Mouse (Mus musculus) cerebellum, adult 9-11 months (tissue): Measurements from ENCODE around the gene Piwil1.

Experiments
- DNase-seq: peaks from one replicate; pipeline ENCODE4 v3.0.0; 2022

Gene Piwil1

GRCm38 (mm10) chr5:128702224-128702623 is at the start of gene Piwil1:
Gene Piwil1 (plus strand): TSS chr5:128702524.
- DNase-seq, result no peak

GRCm38 (mm10) chr5:128656496-128657135 is 45.7 kb upstream of the Piwil1 start:
- no peak for DNase-seq

GRCm38 (mm10) chr5:128660101-128660500 is 42.2 kb upstream of the Piwil1 start:
- no peak for DNase-seq

DNA sequence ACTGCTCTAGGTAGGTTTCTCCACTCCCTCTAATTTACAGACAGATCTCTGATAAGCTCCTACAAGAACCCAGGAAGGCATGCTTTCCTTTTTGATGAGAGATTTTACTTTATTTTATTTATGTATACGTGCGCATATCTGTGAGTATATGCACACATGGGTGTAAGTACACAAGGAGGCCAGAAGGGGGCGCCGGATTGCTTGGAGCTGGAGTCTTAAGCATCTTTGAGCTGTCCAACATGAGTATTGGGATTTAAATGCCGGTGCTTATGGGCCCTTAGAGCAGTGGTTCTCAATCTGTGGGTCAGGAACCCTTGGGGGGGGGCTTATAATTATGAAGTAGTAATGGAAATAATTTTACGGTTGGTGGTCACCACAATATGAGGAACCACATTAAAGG is 39.4 kb upstream of the Piwil1 start:
- DNase-seq, result no peak

DNA sequence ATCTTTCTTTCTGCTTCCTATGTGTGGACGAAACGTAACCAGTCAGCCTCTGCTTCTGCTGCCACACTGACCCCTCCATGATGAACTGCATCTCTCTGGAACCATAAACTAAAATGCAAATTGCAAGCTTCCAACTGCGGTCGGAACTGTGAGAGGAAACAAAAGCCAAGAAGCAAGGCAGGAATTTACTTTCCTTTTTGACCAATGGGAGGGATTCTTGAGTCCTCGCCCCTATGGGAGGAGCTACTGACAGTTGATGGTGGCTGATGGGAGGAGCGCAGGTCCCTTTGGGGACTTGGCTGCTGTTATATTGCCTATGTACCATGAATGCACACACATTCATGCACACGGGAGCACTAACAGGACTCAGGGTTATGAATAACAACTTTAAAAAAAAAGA is 38.3 kb upstream of the Piwil1 start:
- no peak for DNase-seq

DNA sequence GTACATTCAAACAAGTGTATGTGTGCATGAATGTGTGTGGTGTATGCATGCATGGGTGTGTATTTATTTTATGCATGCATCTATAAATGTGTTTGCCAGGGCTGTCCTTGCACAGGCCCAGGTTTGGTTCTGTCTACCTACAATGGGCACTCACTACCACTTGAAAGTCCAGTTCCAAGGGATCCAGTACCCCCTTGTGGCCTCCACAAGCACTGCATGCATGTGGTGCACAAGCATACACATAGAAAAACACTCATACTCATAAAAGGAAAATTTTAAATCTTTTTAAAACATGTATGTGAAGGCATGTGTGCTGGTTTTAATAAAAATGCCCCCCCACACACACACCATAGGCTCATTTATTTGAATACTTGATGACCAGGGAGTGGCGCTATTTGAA is 37.3 kb upstream of the Piwil1 start:
- DNase-seq, result no peak

GRCm38 (mm10) chr5:128667303-128667702 is 35.0 kb upstream of the Piwil1 start:
- no peak for DNase-seq

GRCm38 (mm10) chr5:128674124-128674523 is 28.2 kb upstream of the Piwil1 start:
- no peak for DNase-seq

- no peak for DNase-seq
Measured at GRCm38 (mm10) chr5:128677373-128677772, 25.0 kb upstream of the Piwil1 start.

- no peak for DNase-seq
Measured at GRCm38 (mm10) chr5:128677861-128678260, 24.5 kb upstream of the Piwil1 start.

- DNase-seq, result no peak
Measured at GRCm38 (mm10) chr5:128681456-128681855, 20.9 kb upstream of the Piwil1 start.

GRCm38 (mm10) chr5:128684192-128684591 is 18.1 kb upstream of the Piwil1 start:
- no peak for DNase-seq

DNA sequence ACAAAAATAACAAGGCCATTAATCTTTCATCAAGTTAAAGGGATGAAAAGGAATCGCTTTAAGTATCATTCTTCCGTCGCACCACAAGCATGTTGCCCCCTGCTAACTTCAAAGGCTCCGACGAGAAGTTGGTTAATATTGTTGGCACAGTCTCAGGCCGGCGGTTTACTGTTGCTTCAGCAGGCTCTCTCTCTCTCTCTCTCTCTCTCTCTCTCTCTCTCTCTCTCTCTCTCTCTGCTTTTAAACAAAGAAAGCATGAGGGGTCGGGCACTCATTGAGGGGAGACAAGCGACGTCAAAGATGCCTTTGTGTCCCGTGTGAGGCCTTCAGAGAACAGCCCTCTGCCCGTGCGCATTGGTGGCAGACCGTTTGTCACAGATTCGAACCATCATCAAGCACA is 17.7 kb upstream of the Piwil1 start:
- no peak for DNase-seq

DNA sequence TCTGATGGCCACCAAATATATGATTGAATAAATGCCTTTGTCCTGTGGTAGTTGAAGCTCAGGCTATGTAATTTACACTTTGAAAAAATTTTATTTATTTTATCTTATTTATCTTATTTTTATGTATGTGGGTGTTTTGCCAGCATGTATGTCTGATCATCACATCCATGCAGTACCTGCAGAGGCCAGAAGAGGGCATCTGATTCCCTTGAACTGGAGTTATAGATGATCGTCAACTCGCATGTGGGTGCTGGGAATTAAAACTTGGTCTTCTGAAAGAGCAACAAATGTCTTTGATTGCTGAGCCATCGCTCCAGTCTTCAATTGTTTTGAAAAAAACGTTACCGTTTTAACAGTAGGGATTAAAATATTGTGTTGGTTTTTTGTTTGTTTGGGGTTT is 15.2 kb upstream of the Piwil1 start:
- DNase-seq, result no peak

DNA sequence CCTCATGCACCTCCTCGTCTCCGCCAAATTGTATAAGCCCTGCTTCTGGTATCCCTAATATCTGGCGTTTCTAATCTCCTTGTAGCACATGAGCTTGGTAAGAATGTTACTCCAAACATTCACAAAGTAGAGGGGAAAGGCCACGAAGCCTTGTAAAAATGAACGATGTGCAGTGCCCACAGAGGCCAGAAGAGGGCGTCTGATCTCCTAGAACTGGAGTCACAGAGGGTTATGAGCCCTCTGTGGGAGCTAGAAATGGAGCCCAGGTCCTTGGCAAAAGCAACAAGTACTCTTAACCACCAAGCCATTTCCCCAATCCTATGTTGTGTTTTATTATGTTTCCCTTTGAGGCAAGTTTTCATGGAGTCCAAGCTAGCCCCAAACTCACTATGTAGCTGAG is 8.2 kb upstream of the Piwil1 start:
- DNase-seq, result no peak

DNA sequence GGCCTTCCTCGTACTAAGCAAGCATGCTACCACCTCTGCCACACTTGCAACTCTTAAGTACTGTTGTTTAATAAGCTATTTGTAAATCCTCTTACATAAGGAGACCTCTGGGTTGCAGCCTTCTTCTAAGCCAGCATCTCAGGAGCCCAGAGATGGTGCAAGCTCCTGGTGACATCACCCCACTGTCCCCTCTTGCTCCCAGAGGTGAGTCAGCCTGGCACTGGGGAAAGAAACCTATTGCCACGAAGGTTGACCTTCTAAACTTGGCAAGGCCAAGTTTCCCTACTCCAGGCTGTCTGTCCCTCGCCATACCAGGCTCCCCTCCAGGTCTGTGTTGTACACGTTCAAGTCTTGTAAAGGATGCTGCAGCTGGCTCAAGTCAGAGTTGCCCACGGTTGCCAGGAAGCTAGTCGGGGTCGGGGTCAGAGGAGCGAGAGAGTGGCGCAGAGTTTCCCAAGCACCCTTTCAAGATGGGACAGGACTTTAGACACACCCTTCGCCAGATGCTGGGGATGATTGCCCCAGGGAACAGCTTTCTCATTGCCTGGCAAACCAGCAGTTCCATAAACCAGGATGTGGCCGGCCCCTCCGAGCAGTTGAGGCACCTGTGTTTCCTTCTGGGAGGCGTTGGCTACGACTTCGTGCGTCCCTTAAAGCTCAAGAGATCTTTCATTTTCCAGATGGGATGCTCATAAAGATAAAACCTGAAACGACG is 7.6 kb upstream of the Piwil1 start:
- DNase-seq, result no peak

- DNase-seq, result no peak
Measured at GRCm38 (mm10) chr5:128696824-128697223, 5.5 kb upstream of the Piwil1 start.

GRCm38 (mm10) chr5:128700716-128701115 is 1.6 kb upstream of the Piwil1 start:
- DNase-seq, result no peak

GRCm38 (mm10) chr5:128703688-128704087 is 1.4 kb downstream of the Piwil1 start:
- DNase-seq, result no peak

DNA sequence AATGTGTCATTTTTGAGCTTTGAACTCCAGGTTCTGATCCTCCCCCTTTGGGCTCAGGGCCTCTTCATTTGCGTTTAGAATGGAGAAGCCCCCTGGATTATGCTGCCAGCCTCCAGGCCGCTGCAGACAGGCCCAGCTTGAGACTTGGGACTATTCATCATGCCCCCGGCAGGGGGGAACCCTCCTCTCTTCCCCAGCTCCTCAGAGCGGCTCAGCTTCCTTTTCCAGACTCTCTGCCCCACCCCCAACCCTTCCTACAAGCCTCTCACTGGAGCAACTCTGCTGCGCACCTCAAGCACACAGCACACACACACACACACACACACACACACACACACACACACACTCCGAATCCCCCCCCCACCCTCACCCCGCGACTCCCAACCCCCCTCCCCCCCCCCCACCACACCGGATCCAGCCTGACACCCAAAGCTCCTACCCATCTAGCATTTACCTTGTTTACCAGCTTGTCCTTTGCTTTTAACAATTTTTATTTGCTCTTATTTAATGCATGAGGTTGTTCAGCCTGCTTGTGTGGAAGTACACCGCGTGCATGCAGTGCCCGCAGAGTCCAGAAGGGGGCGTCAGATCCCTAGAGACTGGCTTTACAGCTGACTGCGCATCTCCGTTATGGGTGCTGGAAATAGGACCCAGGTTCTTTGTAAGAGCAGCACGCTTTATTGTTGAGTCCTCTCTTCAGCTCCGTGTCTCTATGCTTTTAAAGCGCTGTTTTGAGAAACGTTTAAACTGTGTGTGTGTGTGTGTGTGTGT is 2.0 kb downstream of the Piwil1 start:
- no peak for DNase-seq

GRCm38 (mm10) chr5:128706467-128706866 is 4.1 kb downstream of the Piwil1 start:
- no peak for DNase-seq

GRCm38 (mm10) chr5:128707271-128707670 is 4.9 kb downstream of the Piwil1 start:
- DNase-seq, result no peak

GRCm38 (mm10) chr5:128708929-128709328 is 6.6 kb downstream of the Piwil1 start:
- no peak for DNase-seq

GRCm38 (mm10) chr5:128710596-128710995 is 8.3 kb downstream of the Piwil1 start:
- DNase-seq, result no peak
